Mouse (Mus musculus): ENCODE results near the gene Yaf2.
"Not testable (repeated sequence)": the region's sequence is repeated elsewhere in the genome, so short reads cannot be mapped to it uniquely, and the experiment has no call there.

The Yaf2 gene

GRCm38 (mm10) chr15:93253172-93253571, 83.6 kb downstream of the Yaf2 start:
- no peak for DNase-seq (ENCODE audit: low read depth, low spot score)

GRCm38 (mm10) chr15:93252396-93252795, 84.3 kb downstream of the Yaf2 start:
- no peak for DNase-seq (ENCODE audit: low read depth, low spot score)

DNA sequence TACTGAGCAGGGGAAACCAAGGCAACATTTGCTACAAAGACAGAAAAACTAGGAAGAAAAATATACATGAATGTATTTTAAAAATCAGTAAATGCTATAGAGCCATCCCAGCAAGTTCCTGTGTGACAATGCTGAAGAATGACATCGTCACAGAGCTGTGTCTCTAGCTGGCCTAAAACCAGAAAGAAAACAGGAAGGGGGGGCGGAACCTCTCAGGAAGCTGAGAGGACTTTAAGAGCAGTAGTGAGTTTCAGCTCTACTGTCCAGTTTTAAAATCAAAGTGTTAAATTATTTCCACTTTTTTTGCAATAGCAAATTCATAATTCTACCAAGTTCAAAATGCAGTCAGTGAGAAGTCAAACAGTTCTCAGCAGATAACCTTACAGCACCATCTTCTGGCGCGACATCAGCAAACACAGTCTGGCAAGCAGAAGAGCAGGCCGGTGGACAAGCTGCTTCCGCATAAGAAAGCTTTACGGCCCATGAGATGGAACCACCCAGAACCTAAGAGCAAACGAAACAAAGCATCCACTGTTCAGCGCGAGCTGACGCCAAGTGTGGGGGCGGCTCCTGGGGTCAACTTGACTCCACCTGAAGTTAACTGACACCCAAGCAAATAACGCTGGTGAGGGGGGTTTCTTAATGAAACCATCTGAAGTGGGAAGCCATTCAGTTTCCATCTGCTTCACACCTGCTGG, 85.0 kb downstream of the Yaf2 start:
- no peak for DNase-seq (ENCODE audit: low read depth, low spot score)

- no peak for DNase-seq (ENCODE audit: low read depth, low spot score)
Measured at GRCm38 (mm10) chr15:93243202-93243601, 93.5 kb downstream of the Yaf2 start.

GRCm38 (mm10) chr15:93236456-93236855, 100.3 kb downstream of the Yaf2 start:
- DNase-seq (ENCODE audit: low read depth, low spot score) = not testable (repeated sequence)
